In the genomic region with DNA sequence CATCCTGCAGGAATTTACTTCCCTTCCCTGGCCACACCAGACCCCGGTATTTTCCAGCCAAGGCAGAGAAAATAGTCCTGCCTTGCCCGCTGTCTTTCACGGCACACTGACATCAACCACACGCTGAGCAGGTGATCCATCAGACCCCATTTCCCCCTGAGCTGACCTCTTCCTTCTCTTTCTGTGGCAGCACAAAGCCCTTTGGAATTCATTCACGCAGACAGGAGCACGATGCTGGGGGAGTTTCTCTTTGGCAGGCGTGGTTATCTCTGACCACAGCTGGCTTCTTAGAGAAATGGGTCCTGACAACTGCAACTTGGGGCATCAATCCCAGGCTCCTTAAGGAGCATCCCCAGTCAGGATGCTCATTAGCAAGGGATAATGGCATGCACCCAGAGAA, we compare ENCODE assay signal across 17 mouse cellular contexts.
DNase-seq lines count a peak whose midpoint lies in the region; ATAC-seq lines count a peak whose summit lies in the region.
"Had no signal": no experiment of that assay in that cellular context is flagged by ENCODE, and none has a peak within 500 bp of the region (broad histone marks: within the 10 kb centered on the region; RNA-seq: fewer than 3 reads in every experiment).

No protein-coding gene starts in this region.

- no peaks in the 10 kb centered on the region for H3K36me3 ChIP-seq in forebrain, embryonic 10.5 days (replicated peaks)
- H3K36me3 ChIP-seq in forebrain, embryonic 15.5 days, result no peaks in the 10 kb centered on the region
- H3K36me3 ChIP-seq in hindbrain, embryonic 12.5 days, result no peaks in the 10 kb centered on the region
- no peaks in the 10 kb centered on the region for H3K36me3 ChIP-seq in midbrain, embryonic 13.5 days
- H3K36me3 ChIP-seq: intestine, embryonic 15.5 days; liver, embryonic 15.5 days had no signal

- peak overlapping the region; percentile 19; the same call in 1 of the 2 replicates for H3K4me3 ChIP-seq in forebrain, embryonic 10.5 days
- no peak overlapping the region for H3K4me3 ChIP-seq in forebrain, embryonic 15.5 days
- no peak overlapping the region for H3K4me3 ChIP-seq in hindbrain, embryonic 12.5 days
- H3K4me3 ChIP-seq in midbrain, embryonic 13.5 days (replicated peaks), result no peak overlapping the region
- H3K4me3 ChIP-seq: intestine, embryonic 15.5 days; liver, embryonic 15.5 days; myocyte had no signal

- no peak for DNase-seq in forebrain, embryonic 10.5 days (ENCODE audit: extremely low spot score, low spot score)
- DNase-seq in retina, embryonic 14.5 days (ENCODE audit: low spot score), result peak; percentile 45
- no peak for DNase-seq in urinary bladder, postnatal 4 days (ENCODE audit: low spot score in 2 of 2)
- no peak for DNase-seq in ovary, postnatal 36 days (ENCODE audit: low spot score)
- DNase-seq in thymus, postnatal 0 days (ENCODE audit: low spot score), result no peak
- DNase-seq: adrenal gland, adult 2 months; cerebellum, adult 9-11 months; kidney, postnatal 14 days; lung, postnatal 4 days; right cerebral cortex, adult 18-20 months; thymus, postnatal 4 days had no signal

- H3K9ac ChIP-seq in forebrain, embryonic 15.5 days (replicated peaks), result no peak overlapping the region
- no peak overlapping the region for H3K9ac ChIP-seq in hindbrain, embryonic 12.5 days
- H3K9ac ChIP-seq in midbrain, embryonic 13.5 days (replicated peaks), result peak overlapping the region; percentile 48; the same call in 1 of the 2 replicates
- H3K9ac ChIP-seq: intestine, embryonic 15.5 days; liver, embryonic 15.5 days had no signal

- H3K4me2 ChIP-seq in forebrain, embryonic 15.5 days (replicated peaks), result no peak overlapping the region; the same call in 1 of the 2 replicates
- H3K4me2 ChIP-seq in hindbrain, embryonic 12.5 days (replicated peaks), result peak overlapping the region; percentile 19
- peak overlapping the region; percentile 36 for H3K4me2 ChIP-seq in midbrain, embryonic 13.5 days (replicated peaks)
- H3K4me2 ChIP-seq: intestine, embryonic 15.5 days; liver, embryonic 15.5 days had no signal

- ATAC-seq in forebrain, embryonic 15.5 days (replicated peaks), result no peak
- ATAC-seq in hindbrain, embryonic 12.5 days (ENCODE audit: low FRiP score), result no peak; the same call in 1 of the 2 replicates
- ATAC-seq in midbrain, embryonic 13.5 days, result no peak
- ATAC-seq: intestine, embryonic 15.5 days had no signal

- 11% methylated on average over 7 of the region's 7 CpGs for WGBS in forebrain, embryonic 10.5 days
- 3% methylated on average over 7 of the region's 7 CpGs for WGBS in forebrain, embryonic 15.5 days
- 3% methylated on average over 7 of the region's 7 CpGs for WGBS in hindbrain, embryonic 12.5 days
- 6% methylated on average over 7 of the region's 7 CpGs for WGBS in midbrain, embryonic 13.5 days

- H3K9me3 ChIP-seq in forebrain, embryonic 10.5 days, result no peaks in the 10 kb centered on the region
- no peaks in the 10 kb centered on the region for H3K9me3 ChIP-seq in forebrain, embryonic 15.5 days
- no peaks in the 10 kb centered on the region for H3K9me3 ChIP-seq in hindbrain, embryonic 12.5 days (replicated peaks)
- H3K9me3 ChIP-seq in midbrain, embryonic 13.5 days, result no peaks in the 10 kb centered on the region
- H3K9me3 ChIP-seq: intestine, embryonic 15.5 days; liver, embryonic 15.5 days had no signal

- H3K27me3 ChIP-seq in forebrain, embryonic 10.5 days (ENCODE audit: poor library complexity, severe bottlenecking), result no peaks in the 10 kb centered on the region
- H3K27me3 ChIP-seq in forebrain, embryonic 15.5 days, result no peaks in the 10 kb centered on the region
- no peaks in the 10 kb centered on the region for H3K27me3 ChIP-seq in hindbrain, embryonic 12.5 days
- 0 out of 2 replicates have a peak, but pooled peaks cover 4% of the 10 kb centered on the region for H3K27me3 ChIP-seq in midbrain, embryonic 13.5 days
- H3K27me3 ChIP-seq: intestine, embryonic 15.5 days; liver, embryonic 15.5 days had no signal

- no peak overlapping the region for H3K27ac ChIP-seq in forebrain, embryonic 10.5 days
- H3K27ac ChIP-seq in forebrain, embryonic 15.5 days (replicated peaks), result no peak overlapping the region
- H3K27ac ChIP-seq in hindbrain, embryonic 12.5 days, result no peak overlapping the region
- no peak overlapping the region for H3K27ac ChIP-seq in midbrain, embryonic 13.5 days
- H3K27ac ChIP-seq: intestine, embryonic 15.5 days; liver, embryonic 15.5 days had no signal

- peaks cover 22% of the 10 kb centered on the region for H3K4me1 ChIP-seq in forebrain, embryonic 10.5 days
- H3K4me1 ChIP-seq in forebrain, embryonic 15.5 days, result no peaks in the 10 kb centered on the region
- H3K4me1 ChIP-seq in hindbrain, embryonic 12.5 days, result peaks cover 9% of the 10 kb centered on the region
- peaks cover 18% of the 10 kb centered on the region for H3K4me1 ChIP-seq in midbrain, embryonic 13.5 days (replicated peaks)
- H3K4me1 ChIP-seq: intestine, embryonic 15.5 days; liver, embryonic 15.5 days had no signal
